12 mouse cellular contexts compared by ENCODE assay signal in the genomic region with DNA sequence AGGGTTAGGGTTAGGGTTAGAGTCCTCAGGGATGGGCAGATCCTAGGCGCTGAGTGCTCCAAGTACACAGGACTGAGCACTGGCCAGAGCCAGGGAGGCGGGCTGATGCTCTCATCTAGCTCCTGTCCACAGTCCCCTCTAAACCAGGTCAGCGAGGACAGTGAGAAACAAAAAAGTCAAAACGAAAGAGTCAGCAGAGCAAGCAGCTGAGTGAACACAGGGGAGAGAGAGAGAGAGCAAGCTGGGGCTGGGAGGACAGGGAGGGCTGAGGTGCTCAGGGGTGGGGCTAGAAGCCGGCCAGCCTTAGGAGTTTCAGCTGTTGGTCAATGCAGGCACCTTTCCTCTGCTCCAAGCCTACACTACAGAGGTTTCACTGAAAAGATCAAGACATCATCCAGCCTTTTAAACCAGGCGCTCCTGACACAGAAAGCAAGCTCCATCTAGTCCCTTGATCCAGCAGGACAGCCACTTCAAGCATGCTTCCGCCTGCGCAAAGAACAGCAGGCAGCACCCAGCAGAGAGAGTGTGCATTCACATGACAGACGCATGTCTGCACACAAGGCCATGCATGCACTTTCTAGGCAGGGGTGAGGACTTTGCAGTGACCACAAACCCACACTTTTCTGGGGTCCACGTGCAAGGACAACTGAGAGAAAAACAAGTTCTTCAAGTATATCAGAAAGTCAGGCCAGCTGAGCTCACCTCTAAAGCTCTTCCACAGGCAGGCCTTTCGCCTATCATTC. TPM values are rescaled to one million over a fixed set of nuclear protein-coding genes. Genes with fewer than 3 reads are reported as not detected.
DNase-seq lines count a peak whose midpoint lies in the region; ATAC-seq and TF ChIP-seq lines count a peak whose summit lies in the region.
"Had no signal": no experiment of that assay in that cellular context is flagged by ENCODE, and none has a peak within 500 bp of the region (broad histone marks: within the 10 kb centered on the region; RNA-seq: fewer than 3 reads in every experiment).

No protein-coding gene starts in this region.

- H3K9me3 ChIP-seq in intestine, embryonic 16.5 days (ENCODE audit: control insufficient read depth, low read length), result no peaks in the 10 kb centered on the region
- no peaks in the 10 kb centered on the region for H3K9me3 ChIP-seq in intestine, postnatal 0 days (ENCODE audit: control insufficient read depth)
- H3K9me3 ChIP-seq in midbrain, postnatal 0 days (ENCODE audit: low read length), result no peaks in the 10 kb centered on the region
- H3K9me3 ChIP-seq: embryonic facial prominence, embryonic 13.5 days; limb, embryonic 15.5 days had no signal

- no peaks in the 10 kb centered on the region; the same call in 1 of the 2 replicates for H3K79me2 ChIP-seq in liver, adult 2 months (ENCODE audit: control insufficient read depth, insufficient read depth, low read length)

- no peak for ATAC-seq in intestine, embryonic 16.5 days
- no peak for ATAC-seq in intestine, postnatal 0 days
- ATAC-seq in monocyte, adult 5-6 weeks (replicated peaks; ENCODE audit: insufficient number of reproducible peaks, low FRiP score, low TSS enrichment, poor library complexity, severe bottlenecking), result no peak
- ATAC-seq in midbrain, postnatal 0 days (ENCODE audit: low FRiP score), result no peak

- H3K27ac ChIP-seq in intestine, embryonic 16.5 days (ENCODE audit: low read length), result no peak overlapping the region
- H3K27ac ChIP-seq in intestine, postnatal 0 days (ENCODE audit: low read depth, low read length), result no peak overlapping the region
- no peak overlapping the region for H3K27ac ChIP-seq in testis, adult 2 months (ENCODE audit: control insufficient read depth, insufficient read depth, low read depth, low read length)
- H3K27ac ChIP-seq in liver, adult 2 months (replicated peaks; ENCODE audit: insufficient read depth, low read depth, low read length), result no peak overlapping the region; the same call in 1 of the 2 replicates
- no peak overlapping the region for H3K27ac ChIP-seq in midbrain, postnatal 0 days (ENCODE audit: low read depth, low read length)
- H3K27ac ChIP-seq: embryonic facial prominence, embryonic 13.5 days; limb, embryonic 15.5 days had no signal

- DNase-seq in testis, postnatal 14 days (ENCODE audit: low spot score), result no peak
- DNase-seq in liver, adult 2 months (ENCODE audit: extremely low read depth, low read depth, low spot score), result peak; percentile 75
- no peak for DNase-seq in thymus, adult 18-20 months
- no peak for DNase-seq in midbrain, postnatal 0 days (ENCODE audit: low spot score)
- DNase-seq: cerebellum, adult 18-20 months; thymus, postnatal 36 days had no signal

- 54% methylated on average over 11 of the region's 11 CpGs for WGBS in intestine, embryonic 16.5 days
- 64% methylated on average over 11 of the region's 11 CpGs for WGBS in intestine, postnatal 0 days
- WGBS in liver, adult 2 months, result 61% methylated on average over 11 of the region's 11 CpGs
- 52% methylated on average over 11 of the region's 11 CpGs for WGBS in midbrain, postnatal 0 days

- H3K4me3 ChIP-seq in intestine, embryonic 16.5 days (ENCODE audit: low read length), result no peak overlapping the region
- no peak overlapping the region for H3K4me3 ChIP-seq in intestine, postnatal 0 days (ENCODE audit: low read depth, low read length)
- H3K4me3 ChIP-seq in testis, adult 2 months (ENCODE audit: control insufficient read depth, low read depth, low read length), result peak overlapping the region; percentile 94
- no peak overlapping the region for H3K4me3 ChIP-seq in liver, adult 2 months (ENCODE audit: insufficient read depth, low read depth, low read length)
- H3K4me3 ChIP-seq in midbrain, postnatal 0 days (ENCODE audit: low read depth, low read length), result no peak overlapping the region
- H3K4me3 ChIP-seq: embryonic facial prominence, embryonic 13.5 days; limb, embryonic 15.5 days had no signal

- peaks cover 7% of the 10 kb centered on the region for H3K4me1 ChIP-seq in intestine, embryonic 16.5 days (ENCODE audit: control insufficient read depth, insufficient read depth, low read length)
- H3K4me1 ChIP-seq in intestine, postnatal 0 days (replicated peaks; ENCODE audit: control insufficient read depth, insufficient read depth, low read length), result no peaks in the 10 kb centered on the region
- H3K4me1 ChIP-seq in testis, adult 2 months (ENCODE audit: control insufficient read depth, insufficient read depth, low read length), result peaks cover 3% of the 10 kb centered on the region
- peaks cover 11% of the 10 kb centered on the region; the same call in 1 of the 2 replicates for H3K4me1 ChIP-seq in liver, adult 2 months (ENCODE audit: control insufficient read depth, insufficient read depth, low read length)
- H3K4me1 ChIP-seq in midbrain, postnatal 0 days (ENCODE audit: insufficient read depth, low read length), result no peaks in the 10 kb centered on the region

- peaks cover 16% of the 10 kb centered on the region for H3K27me3 ChIP-seq in intestine, embryonic 16.5 days (replicated peaks; ENCODE audit: control insufficient read depth, insufficient read depth, low read length)
- H3K27me3 ChIP-seq in intestine, postnatal 0 days (replicated peaks; ENCODE audit: control insufficient read depth, insufficient read depth, low read length), result 0 out of 2 replicates have a peak, but pooled peaks cover 4% of the 10 kb centered on the region
- no peaks in the 10 kb centered on the region for H3K27me3 ChIP-seq in testis, adult 2 months (ENCODE audit: control insufficient read depth, insufficient read depth, low read length)
- no peaks in the 10 kb centered on the region for H3K27me3 ChIP-seq in liver, adult 2 months (ENCODE audit: control insufficient read depth, insufficient read depth, low read length)
- H3K27me3 ChIP-seq in midbrain, postnatal 0 days (ENCODE audit: insufficient read depth, low read length), result peaks cover 34% of the 10 kb centered on the region

- TF ChIP-seq CTCF in intestine, postnatal 0 days (IDR thresholded peaks at IDR 0.05; ENCODE audit: low read depth), result no peak
- TF ChIP-seq CTCF in testis, adult 2 months (IDR thresholded peaks at IDR 0.05; ENCODE audit: control insufficient read depth, insufficient read depth, insufficient replicate concordance, low read depth, low read length), result no peak
- no peak for TF ChIP-seq CTCF in liver, adult 2 months (IDR thresholded peaks at IDR 0.05; ENCODE audit: low read depth, low read length)
- TF ChIP-seq CTCF in midbrain, postnatal 0 days (IDR thresholded peaks at IDR 0.05), result no peak

- 0 out of 2 replicates have a peak overlapping the region, but pooled peaks have one; percentile 14 for H3K9ac ChIP-seq in intestine, embryonic 16.5 days (ENCODE audit: low read depth, low read length)
- no peak overlapping the region for H3K9ac ChIP-seq in intestine, postnatal 0 days (ENCODE audit: low read depth, low read length)
- H3K9ac ChIP-seq in liver, adult 2 months (ENCODE audit: low read depth, low read length), result no peak overlapping the region
- H3K9ac ChIP-seq in midbrain, postnatal 0 days (replicated peaks; ENCODE audit: low read length, poor library complexity, severe bottlenecking), result no peak overlapping the region
- H3K9ac ChIP-seq: embryonic facial prominence, embryonic 13.5 days; limb, embryonic 15.5 days had no signal

- no peak for TF ChIP-seq POLR2A in testis, adult 2 months (IDR thresholded peaks at IDR 0.05; ENCODE audit: control insufficient read depth, low read depth, low read length)
- no peak for TF ChIP-seq POLR2A in liver, adult 2 months (IDR thresholded peaks at IDR 0.05; ENCODE audit: extremely low read depth, insufficient read depth, low read length)

- H3K4me2 ChIP-seq in intestine, embryonic 16.5 days (ENCODE audit: low read depth, low read length), result no peak overlapping the region
- H3K4me2 ChIP-seq in intestine, postnatal 0 days (replicated peaks; ENCODE audit: low read depth), result no peak overlapping the region
- H3K4me2 ChIP-seq in midbrain, postnatal 0 days (ENCODE audit: low read depth, low read length, poor library complexity, severe bottlenecking), result no peak overlapping the region
- H3K4me2 ChIP-seq: embryonic facial prominence, embryonic 13.5 days; limb, embryonic 15.5 days had no signal

- no peaks in the 10 kb centered on the region for H3K36me3 ChIP-seq in intestine, embryonic 16.5 days (ENCODE audit: control insufficient read depth, insufficient read depth, low read length)
- H3K36me3 ChIP-seq in intestine, postnatal 0 days (ENCODE audit: control insufficient read depth, insufficient read depth), result no peaks in the 10 kb centered on the region
- no peaks in the 10 kb centered on the region for H3K36me3 ChIP-seq in testis, adult 2 months (ENCODE audit: control insufficient read depth, insufficient read depth, low read length)
- H3K36me3 ChIP-seq in liver, adult 2 months (ENCODE audit: control insufficient read depth, insufficient read depth, low read length), result no peaks in the 10 kb centered on the region
- H3K36me3 ChIP-seq in midbrain, postnatal 0 days (ENCODE audit: insufficient read depth, low read length), result no peaks in the 10 kb centered on the region
- H3K36me3 ChIP-seq: embryonic facial prominence, embryonic 13.5 days; limb, embryonic 15.5 days had no signal

RNA-seq across cellular contexts. Expression of a gene that starts 3.6 kb away (rescaled TPM):
- 8.9 and 9.9 TPM in 2 replicates for polyA plus RNA-seq in intestine, embryonic 16.5 days (2015; fragmentation: Nextera tagmentation; extraction: Ambion mirVana)
- 1.8 TPM in 2 replicates for polyA plus RNA-seq in intestine, postnatal 0 days (2015; fragmentation: Nextera tagmentation; extraction: Ambion mirVana)
- 240 and 248 TPM in 2 replicates for polyA plus RNA-seq in testis, adult 2 months (2012; rRNA removed)
- total RNA-seq in liver, adult 2 months (2014; rRNA removed), result 6.7 and 9.4 TPM in 2 replicates
- polyA plus RNA-seq in liver, adult 2 months (2012; rRNA removed), result 2.3 and 3.1 TPM in 2 replicates
- total RNA-seq in monocyte, adult 5-6 weeks (2017), result 16.9 to 63.7 TPM (median 57.7 TPM) in 3 replicates
- total RNA-seq in midbrain, postnatal 0 days (2014; rRNA removed), result 1.9 and 2.1 TPM in 2 replicates
- polyA plus RNA-seq in midbrain, postnatal 0 days (2015; fragmentation: Nextera tagmentation; extraction: Ambion mirVana), result 0.56 and 0.69 TPM in 2 replicates

Comparison
In these comparisons a context has a peak if more than half of its experiments do, and no peak if none do; other contexts are left out.
1. RNA of a gene that starts 3.6 kb away (polyA plus RNA-seq): 240 to 248 TPM in testis, adult 2 months; 8.9 to 9.9 TPM in intestine, embryonic 16.5 days, 2.3 to 3.1 TPM in liver, adult 2 months, 1.8 TPM in intestine, postnatal 0 days and 0.56 to 0.69 TPM in midbrain, postnatal 0 days; every median in the first group is over 10 times any median in the second.